Mouse (Mus musculus) layer of hippocampus, adult 2 months (tissue): Measurements from ENCODE around the gene Hmgb1. TPM values are rescaled to one million over a fixed set of nuclear protein-coding genes. Genes with fewer than 3 reads are reported as not detected.

Experiments
- DNase-seq, 2 experiments: peaks; one replicate each; pipeline ENCODE4 v3.0.0; 2022; ENCODE audit warnings: low spot score in 2 of 2
- H3K27ac ChIP-seq: fragments of 200-600 bp; 2 replicates; pipeline ENCODE4 v1.8.1; 2022
- H3K4me3 ChIP-seq: fragments of 200-600 bp; 2 replicates; pipeline ENCODE4 v1.8.1; 2022; ENCODE audit warnings: mild to moderate bottlenecking
- CTCF ChIP-seq: fragments of 200-600 bp; conservative IDR thresholded peaks from 2 replicates; pipeline ENCODE4 v1.8.1; 2022; ENCODE audit warnings: antibody characterized with exemption, mild to moderate bottlenecking, moderate library complexity
- total RNA-seq, 2 experiments: library from RNA; stranded (reverse); gene quantifications; 2 replicates each; pipeline ENCODE4 v1.2.3; 2021

Gene Hmgb1
- total RNA-seq, 2 experiments from 2014 or later = 143 to 147 TPM

DNA sequence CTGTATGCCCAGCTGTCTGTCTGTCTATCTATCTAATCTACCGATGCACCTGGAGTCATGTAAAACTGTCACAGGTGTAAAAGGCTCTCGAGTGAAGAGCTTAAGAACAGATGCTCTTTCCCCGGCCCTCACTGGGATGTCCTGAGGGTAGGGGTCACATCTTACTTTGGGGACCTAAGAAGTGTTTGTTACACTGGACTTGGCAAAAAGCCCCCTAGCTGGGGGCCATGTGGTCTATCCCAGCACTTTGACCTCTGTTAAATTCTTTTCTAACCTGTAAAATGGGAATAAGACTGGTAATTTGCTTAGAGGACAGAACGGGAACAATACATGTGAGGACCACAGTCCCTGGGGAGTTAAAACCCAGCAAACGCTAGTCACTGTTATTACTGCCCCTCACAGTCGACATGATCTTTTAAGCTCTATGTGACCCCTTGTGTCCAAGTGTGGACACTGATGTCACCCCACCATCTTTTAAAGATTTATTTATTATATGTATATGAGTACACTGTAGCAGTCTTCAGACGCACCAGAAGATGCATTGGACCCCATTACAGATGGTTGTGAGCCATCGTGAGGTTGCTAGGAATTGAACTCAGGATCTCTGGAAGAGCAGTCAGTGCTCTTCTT lies 80.1 kb downstream of the Hmgb1 start:
- H3K4me3 ChIP-seq = no peak overlapping the region
- no peak overlapping the region for H3K27ac ChIP-seq
- no peak for DNase-seq
- no peak for TF ChIP-seq CTCF

- no peak overlapping the region for H3K27ac ChIP-seq
- no peak for DNase-seq
- no peak overlapping the region for H3K4me3 ChIP-seq
- peak; percentile 47 for TF ChIP-seq CTCF
Measured at GRCm38 (mm10) chr5:149101869-149102268, 82.4 kb downstream of the Hmgb1 start.

DNA sequence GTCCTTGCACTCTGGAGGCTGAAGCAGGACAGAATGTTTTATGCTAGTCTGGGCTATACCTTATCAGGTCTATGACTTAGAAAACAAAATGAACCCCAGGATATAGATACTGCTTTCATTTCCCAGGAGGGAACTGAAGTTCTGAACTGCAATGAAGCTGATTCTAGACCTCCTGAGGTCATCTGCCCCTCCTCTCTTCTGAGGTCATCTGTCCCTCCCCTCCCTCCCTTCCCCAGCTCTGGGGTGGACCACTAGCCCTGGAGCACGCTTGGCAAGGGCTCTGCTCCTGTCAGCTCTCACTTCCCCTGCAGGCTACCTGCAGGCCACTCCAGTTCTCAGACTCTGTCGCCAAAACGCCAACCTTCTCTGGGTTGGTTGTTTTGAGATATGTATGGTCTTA lies 84.2 kb downstream of the Hmgb1 start:
- TF ChIP-seq CTCF = no peak
- no peak for DNase-seq
- H3K4me3 ChIP-seq = no peak overlapping the region
- no peak overlapping the region for H3K27ac ChIP-seq

DNA sequence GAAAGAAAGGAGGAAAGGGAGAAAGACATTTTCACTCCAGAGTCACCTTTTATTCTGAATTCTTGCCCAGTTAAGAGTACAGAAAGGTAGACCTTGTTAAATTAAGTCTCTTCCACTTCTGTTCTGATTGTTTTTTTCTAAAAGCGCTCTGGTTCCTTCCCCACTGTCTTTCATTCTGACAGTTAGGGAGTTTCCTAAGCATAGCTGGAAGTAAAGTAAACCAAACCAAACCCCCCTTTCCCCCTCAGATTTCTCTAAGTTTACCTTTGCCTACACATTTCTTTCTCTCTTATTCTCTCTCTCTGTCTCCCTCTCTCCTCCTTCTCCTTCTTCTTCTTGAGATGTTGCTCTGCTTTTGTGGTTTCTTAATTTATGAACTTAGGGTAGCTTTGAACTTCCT lies 85.3 kb downstream of the Hmgb1 start:
- DNase-seq = no peak
- Histone ChIP-seq H3K27ac (no peak overlapping the region), H3K4me3 (no peak overlapping the region)
- no peak for TF ChIP-seq CTCF

GRCm38 (mm10) chr5:149097841-149098240 lies 86.4 kb downstream of the Hmgb1 start:
- Histone ChIP-seq H3K27ac (no peak overlapping the region), H3K4me3 (no peak overlapping the region)
- TF ChIP-seq CTCF = no peak
- no peak for DNase-seq

- Histone ChIP-seq H3K27ac (no peak overlapping the region), H3K4me3 (no peak overlapping the region)
- DNase-seq = no peak
- TF ChIP-seq CTCF = no peak
Measured at GRCm38 (mm10) chr5:149096284-149096683, 88.0 kb downstream of the Hmgb1 start.

GRCm38 (mm10) chr5:149092926-149093325 lies 91.4 kb downstream of the Hmgb1 start:
- no peak overlapping the region for H3K27ac ChIP-seq
- H3K4me3 ChIP-seq = no peak overlapping the region
- no peak for TF ChIP-seq CTCF
- no peak for DNase-seq

DNA sequence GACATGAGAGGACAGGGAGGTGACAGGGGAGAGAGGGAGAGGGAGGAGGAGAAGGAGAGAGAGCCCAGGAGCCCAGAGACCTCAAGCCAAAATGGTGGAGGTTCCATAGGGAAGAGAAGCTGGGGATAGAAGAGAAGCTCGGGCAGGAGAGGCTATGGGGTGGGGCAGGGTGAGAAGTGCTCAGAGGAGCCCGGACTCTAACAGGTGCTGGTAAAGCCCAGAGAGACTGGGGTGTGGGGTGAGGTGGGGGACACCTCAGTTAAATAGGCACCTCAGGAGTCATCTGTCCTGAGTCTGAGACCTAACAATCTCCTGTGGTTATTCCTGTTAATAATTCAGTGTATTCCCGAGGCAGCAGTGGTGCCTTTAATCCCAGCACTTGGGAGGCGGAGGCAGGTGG lies 91.8 kb downstream of the Hmgb1 start:
- DNase-seq = no peak
- Histone ChIP-seq H3K4me3 (no peak overlapping the region), H3K27ac (no peak overlapping the region)
- no peak for TF ChIP-seq CTCF

GRCm38 (mm10) chr5:149091256-149091655 lies 93.0 kb downstream of the Hmgb1 start:
- no peak for TF ChIP-seq CTCF
- Histone ChIP-seq H3K27ac (no peak overlapping the region), H3K4me3 (peak overlapping the region; percentile 22; the same call in 1 of the 2 replicates)
- DNase-seq = no peak

DNA sequence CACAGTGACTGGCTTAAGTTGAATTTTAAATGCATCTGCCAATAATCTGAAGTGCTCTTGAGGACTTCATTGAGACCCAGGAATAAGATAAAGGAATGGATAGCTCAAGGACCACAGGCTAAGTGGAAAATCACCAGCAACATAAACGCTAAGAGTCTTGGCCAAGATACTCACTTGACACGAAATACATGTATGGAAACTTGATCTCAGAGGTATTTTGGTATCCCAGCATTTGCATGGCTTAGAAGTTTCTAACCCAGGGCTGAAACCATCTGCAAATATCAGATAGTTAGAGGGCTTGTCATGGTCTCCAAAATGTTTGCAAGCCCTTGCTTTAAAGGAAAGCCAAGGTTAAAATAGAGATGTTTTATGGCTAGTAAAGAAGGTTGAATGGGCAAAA lies 94.4 kb downstream of the Hmgb1 start:
- no peak overlapping the region for H3K27ac ChIP-seq
- H3K4me3 ChIP-seq = no peak overlapping the region
- no peak for TF ChIP-seq CTCF
- no peak for DNase-seq

GRCm38 (mm10) chr5:149089456-149089855 lies 94.8 kb downstream of the Hmgb1 start:
- DNase-seq = no peak
- Histone ChIP-seq H3K4me3 (no peak overlapping the region), H3K27ac (no peak overlapping the region)
- TF ChIP-seq CTCF = no peak

DNA sequence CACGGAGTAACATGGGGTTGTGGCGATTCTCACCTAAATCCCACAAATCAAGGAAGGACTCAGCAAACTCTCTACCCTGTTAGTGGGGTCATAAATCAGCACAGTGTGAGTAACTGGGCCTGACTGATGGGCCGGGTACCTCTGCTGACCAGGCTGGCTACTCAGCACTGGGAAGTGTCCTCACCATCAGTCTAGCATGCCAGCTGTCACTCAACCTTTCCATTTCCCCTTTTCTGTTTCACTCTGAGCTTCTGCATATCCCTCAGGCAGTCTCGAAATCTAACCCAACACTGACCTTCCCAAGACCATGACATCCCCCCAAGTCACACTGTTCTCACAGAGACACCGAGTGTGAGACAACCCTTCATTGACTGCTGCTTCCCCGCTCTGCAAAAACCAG lies 95.4 kb downstream of the Hmgb1 start:
- DNase-seq = no peak
- Histone ChIP-seq H3K4me3 (no peak overlapping the region), H3K27ac (no peak overlapping the region)
- TF ChIP-seq CTCF = no peak

GRCm38 (mm10) chr5:149088149-149088548 lies 96.1 kb downstream of the Hmgb1 start:
- no peak overlapping the region for H3K27ac ChIP-seq
- peak; percentile 45 for TF ChIP-seq CTCF
- no peak for DNase-seq
- no peak overlapping the region for H3K4me3 ChIP-seq

DNA sequence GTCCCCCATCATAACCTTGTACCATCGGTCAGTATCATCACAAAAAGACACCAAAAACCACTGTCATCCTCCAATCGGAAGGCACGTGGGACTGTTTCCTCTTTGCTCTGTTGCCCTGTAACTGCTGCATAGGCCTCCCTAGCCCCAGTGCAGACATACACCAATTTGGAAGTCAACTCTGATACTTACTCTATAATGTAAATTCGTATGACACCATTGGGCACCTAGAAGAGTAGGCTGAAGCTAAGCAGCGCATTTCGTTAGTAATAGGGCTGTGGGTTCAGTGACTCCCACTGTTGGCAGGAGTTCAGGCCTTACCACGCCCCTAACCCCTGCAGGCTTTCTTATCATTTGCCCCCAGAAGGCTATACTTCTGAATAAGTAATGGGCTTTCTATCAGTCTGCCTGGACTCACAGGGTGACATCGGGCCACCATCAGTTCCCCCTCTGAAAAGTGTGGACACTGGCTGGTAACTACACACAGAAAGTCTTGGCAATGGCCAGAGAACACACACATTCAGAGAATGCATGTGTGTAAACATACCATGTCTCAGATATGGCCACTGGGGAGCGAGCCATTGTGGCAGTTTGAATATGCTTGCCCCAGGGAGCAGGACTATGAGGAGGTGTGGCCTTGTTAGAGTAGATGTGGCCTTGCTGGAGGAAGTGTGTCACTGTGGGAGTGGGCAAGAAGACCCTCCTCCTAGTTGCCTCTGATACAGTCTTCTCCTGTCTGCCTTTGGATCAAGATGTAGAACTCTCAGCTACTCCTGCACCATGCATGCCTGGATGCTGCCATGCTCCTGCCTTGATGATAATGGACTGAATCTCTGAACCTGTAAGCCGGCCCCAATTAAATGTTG lies 97.7 kb downstream of the Hmgb1 start:
- no peak for DNase-seq
- TF ChIP-seq CTCF = no peak
- H3K27ac ChIP-seq = no peak overlapping the region

More for the DNA sequence above, 97.7 kb downstream of the Hmgb1 start:
- H3K4me3 ChIP-seq = no peak overlapping the region
